Mouse (Mus musculus) liver, adult 2 months (tissue): Measurements from ENCODE around the gene Gm20696.

Experiments used
- CTCF ChIP-seq: fragments of 200-500 bp; IDR thresholded peaks from 2 replicates; pipeline ENCODE4 v1.5.1; 2011; ENCODE audit warnings: low read depth, low read length, control low read depth
- POLR2A ChIP-seq: fragments of 200-500 bp; IDR thresholded peaks from 2 replicates; pipeline ENCODE4 v1.6.1; 2011; ENCODE audit warnings: low read length, control low read depth; ENCODE audit not compliant: insufficient read depth; ENCODE audit errors: extremely low read depth

GRCm38 (mm10) chr6:99489423-99489822 is 177.2 kb downstream of the Gm20696 start:
- TF ChIP-seq CTCF: no peak
- no peak for TF ChIP-seq POLR2A
